Mouse (Mus musculus) granulocyte monocyte progenitor cell, adult 5-6 weeks (primary cell): Measurements from ENCODE around the gene Agtr1a. TPM values are rescaled to one million over a fixed set of nuclear protein-coding genes. Genes with fewer than 3 reads are reported as not detected.

ENCODE experiments used
- ATAC-seq: replicated peaks from 2 replicates; pipeline ENCODE4 v1.8.0; 2016; ENCODE audit warnings: mild to moderate bottlenecking, moderate TSS enrichment, inconsistent platforms; ENCODE audit not compliant: poor library complexity, severe bottlenecking
- total RNA-seq, 2 experiments: library from RNA; stranded (forward) in 1 of 2; stranded (reverse) in 1 of 2; fragments of 200-712, 200-1000 nt in 1 of 2; fragments of >200 nt in 1 of 2; fragmentation: Nextera tagmentation in 1 of 2; gene quantifications; 2 replicates each; pipeline ENCODE4 v1.2.3; 2014 to 2017

Agtr1a gene
- not detected in 2 replicates for total RNA-seq (2014; fragmentation: Nextera tagmentation)
- total RNA-seq (2017), result not detected in 2 replicates

DNA sequence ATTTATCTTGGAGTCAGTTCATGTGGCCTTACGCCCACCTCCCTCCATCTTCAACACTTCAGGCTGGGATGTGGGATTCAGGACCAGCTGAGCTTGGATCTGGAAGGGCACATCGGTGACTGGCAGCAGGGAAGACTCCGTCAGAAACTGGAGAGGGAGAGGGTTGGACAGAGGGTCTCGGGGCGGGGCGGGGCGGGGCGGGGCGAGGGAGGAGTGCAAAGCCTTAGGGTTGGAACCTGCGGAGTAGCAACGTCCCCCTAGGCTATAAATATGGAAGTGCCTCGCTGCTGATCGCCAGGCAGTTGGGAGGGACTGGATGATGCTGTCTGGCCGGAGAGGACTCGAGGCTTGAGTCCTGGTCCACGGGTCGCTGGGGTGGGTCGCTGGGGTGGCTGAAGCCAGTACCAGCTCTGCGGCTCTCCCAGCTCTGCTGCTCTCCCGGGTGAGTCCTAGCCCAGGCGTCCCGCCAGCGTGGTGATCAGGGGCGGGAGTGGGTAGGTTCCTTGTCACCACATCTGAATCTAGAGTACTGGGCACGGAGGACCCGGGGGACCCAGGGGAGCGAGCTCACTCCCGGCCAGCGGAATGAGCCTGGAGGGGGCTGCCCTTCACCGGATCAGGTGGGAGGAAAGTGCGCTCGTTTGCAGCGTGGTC, at the start of gene Agtr1a:
Agtr1a (plus strand) TSS at position 294 of the 654 bp plus-strand sequence.
- peak; percentile 37 for ATAC-seq

DNA sequence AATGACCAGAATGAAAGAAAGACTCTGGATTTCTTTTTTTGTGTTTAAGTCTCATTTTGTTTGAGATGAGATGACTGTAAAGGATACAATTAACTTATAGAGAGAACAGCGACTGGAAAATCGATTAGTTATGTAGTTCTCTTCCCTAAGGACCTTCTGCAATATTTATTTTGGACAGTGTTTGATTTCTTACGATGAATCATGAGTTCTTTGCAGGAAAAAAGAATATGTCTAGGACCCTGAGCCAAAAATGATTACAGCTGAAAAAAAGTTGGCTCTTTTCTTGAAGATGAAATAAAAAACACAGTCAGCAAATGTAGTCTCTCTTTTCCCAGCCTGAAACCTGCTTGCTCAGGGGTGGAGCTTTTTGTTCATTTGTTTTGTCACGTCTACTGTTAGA, 26.0 kb upstream of the Agtr1a start:
- no peak for ATAC-seq

DNA sequence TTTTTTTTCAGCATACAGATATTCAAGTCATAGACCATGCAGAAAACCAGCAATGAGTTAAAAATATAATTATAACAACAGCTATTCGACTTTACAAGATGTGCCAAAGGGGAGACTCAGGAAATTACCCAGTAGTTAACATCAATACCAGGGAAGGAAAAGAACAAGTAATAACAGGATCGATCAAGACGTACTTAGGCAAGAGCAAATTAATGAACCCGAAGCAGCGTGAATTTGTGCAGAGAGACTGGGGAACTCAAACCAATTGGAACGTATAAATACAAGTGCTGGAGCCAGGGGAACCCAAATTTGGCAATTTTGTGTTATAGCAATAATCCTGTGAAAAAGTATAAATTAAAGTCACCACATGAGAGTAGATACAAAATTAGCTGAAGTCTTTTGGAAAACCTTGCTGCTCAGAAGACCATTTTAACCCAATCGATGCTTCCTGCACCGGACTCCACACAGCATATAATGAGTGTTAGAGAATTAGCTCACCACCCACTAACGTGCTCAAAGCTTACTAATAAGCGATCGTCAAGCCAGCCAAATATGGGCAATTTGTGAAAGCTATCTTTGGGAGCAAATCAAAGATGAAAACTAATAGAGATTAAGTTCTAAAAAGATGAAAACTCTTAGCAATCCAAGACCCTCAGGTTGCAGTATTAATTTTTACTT, 11.4 kb upstream of the Agtr1a start:
- no peak for ATAC-seq

DNA sequence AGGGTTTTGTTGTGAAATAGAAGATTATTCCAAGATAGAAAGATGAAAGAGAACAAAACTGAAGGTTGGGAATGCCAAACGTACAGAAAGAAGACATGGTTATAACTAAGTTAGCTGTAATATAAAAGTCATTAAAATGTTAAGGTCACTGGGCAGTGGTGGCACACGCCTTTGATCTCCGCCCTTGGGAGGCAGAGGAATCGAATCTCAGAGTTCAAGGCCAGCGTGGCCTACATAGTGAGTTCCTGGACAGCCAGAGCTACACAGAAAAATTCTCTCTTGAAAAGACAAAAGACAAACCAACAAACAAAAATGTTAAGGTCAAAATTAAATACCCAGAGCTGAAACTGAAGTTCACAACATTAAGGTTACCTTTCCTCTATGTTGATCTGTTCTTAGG, 5.2 kb upstream of the Agtr1a start:
- ATAC-seq, result no peak

DNA sequence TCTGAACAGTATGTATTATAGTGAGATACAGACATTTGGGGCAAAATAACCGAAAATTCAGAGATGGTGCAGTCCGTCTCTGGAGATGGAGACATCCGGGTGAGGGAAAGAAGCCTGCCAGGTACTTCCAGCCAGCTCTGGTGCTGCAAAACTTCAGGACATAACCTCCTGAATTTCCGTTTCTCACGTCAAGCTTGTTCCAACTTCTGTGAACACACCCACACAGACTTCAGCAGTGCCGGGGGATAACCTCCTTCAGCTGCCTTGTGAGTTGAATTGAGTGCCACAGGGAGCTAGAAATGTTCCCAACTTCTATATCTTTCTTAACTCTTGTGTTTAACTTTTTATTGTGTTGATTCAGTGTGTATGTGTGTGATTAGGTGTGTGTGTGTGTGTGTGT, 4.4 kb upstream of the Agtr1a start:
- no peak for ATAC-seq

DNA sequence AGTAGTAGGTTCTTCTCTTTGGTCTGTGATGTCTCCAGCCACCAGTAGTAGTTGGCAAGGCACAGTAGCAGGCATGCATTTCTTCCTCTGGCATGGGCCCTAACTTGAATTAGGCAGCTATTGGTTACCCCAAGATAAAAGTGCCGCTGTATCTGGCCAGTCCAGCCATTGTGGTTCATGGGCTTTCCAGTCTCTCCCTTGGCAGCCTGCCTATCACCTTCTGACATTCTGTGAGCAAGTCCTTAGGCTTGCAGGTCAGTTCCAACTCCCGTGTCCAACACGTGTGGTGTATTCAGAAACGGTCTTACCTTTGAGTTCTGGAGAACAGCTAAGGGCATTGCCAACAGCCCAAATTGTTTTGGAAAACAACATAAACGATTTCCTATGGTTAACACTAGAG, 3.7 kb upstream of the Agtr1a start:
- ATAC-seq, result no peak

DNA sequence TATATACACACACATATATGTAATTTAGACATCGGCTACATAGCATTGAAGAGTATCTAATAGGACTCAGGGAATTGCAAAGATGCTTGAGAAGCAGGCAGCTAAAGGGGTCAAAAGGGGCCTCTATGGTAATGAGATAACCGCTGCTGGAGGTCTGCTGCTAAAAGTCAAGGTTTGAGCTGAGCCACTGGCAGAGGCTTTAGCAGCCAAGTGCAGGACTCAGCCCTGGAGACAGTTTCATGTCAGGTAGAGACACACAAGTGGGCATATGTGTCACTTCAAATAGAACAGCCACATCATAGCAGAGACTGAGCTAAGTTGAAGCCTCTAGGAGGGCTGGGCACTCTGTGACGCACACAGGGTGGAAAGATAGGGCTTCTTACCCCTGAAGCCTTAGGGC, 1.6 kb upstream of the Agtr1a start:
- no peak for ATAC-seq

DNA sequence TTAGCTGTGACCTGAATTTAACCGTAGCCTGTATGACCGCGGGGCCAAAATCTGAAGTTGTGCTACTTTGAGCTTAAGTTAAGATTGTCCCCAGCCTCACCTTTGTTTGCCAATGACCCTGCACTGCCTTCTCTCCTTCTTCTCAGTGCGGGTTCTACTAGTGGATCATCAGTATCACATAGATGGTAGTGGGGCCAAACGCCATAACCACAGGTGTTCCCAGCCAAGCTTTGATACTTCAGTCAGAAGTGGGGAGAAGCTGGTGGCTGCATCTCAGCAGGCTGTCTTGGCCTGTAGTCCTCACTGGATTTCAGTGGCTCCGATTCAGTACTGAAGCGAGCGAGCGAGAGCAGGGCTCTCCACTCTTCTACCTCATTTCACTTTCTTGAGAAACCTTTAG, 672 bp downstream of the Agtr1a start:
- no peak for ATAC-seq

DNA sequence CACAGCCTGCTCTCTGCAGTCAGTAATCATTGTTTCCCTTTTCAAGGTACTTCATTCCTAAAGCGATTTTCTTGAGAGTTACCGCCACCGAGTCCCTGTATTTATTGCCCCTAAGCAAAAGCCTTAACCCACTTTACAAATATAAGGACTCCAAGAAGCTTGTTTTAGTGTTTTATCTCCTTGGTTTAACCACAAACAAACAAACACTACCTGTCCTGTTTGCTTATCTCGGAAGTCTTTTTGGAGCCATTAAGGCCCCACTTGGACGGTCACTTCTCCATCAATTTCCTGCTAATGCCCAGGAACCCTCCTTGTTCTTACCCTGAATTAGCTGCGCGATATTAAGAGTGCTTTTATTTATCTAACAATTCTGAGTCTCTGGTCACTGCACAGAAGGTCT, 1.4 kb downstream of the Agtr1a start:
- no peak for ATAC-seq

DNA sequence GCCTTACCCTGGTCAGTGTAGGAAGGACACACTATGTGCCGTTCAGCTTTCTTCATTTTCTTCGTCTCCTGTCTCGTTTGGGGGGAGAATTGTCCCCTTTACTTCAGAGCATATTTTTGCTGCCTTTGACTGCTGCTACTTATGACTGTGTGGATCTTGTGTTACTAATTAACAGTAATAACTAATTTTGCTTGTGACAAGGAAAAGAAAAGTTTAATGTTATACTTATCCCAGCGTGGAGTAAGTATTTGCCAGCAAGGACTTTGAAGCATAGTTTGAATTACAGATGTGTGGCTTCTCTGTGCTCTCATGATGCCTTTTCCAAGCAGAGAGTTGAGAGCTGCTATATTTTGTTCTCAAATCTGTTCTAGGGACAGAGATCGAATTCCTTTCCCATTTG, 2.3 kb downstream of the Agtr1a start:
- no peak for ATAC-seq

DNA sequence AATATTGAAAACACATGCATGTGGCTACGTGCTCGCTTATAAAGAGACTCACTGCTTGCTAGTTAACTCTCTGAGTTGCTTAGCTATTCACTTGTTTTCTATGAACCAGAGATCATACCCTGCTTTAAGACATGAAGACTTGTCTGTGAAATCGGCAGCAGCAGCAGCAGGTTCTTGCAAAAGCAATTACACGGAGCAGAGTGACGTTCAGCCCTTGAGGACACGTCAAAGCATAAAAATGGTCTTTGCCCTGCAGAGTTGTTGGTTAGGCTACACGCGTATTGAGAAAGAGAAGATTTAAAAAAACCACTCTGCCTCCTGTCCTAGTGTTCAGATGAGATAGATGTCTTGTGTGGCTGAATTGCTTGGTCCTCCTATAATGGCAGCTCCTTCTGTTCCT, 3.7 kb downstream of the Agtr1a start:
- no peak for ATAC-seq

DNA sequence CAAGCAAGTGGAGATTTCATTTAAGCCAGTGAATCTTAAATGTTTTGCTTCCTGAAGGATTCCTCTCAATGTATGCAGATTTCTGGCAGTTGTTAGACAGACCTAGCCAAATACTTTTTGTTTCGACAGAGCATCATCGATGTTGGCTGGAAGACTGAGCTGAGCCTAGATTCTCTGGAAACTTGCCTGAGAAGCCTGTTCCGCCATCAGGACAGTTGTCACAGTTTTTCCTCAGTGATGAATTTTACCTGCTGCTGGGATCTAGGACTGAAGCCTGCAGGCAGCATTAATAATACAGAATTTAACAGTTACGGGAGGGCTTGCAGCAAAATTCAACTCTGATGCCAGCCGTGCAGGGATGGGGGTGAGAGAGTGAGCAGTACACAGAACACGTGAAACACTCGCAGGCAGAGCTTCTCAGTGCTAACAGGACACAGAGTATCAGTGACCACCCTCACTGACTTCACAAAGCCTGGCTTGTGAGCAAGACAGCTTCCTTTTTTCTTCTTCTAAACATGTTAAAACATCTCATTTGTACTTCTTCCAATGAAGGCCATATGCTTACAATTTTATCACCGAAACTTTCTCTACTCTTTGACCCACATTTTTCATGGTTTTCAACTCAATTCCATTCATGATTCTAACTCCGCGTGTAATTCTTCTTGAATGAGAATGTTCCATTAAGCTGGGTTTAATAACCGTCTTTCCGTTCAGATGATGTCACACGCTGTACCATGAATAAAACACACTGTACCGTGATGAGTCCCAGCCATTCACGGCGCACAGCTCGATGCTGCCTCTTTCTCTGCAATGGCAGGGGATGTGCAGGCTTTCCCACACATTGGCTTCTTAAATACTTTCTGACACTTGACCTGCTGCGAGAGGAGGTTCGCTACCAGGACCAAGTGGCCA, 6.0 kb downstream of the Agtr1a start:
- ATAC-seq, result no peak

DNA sequence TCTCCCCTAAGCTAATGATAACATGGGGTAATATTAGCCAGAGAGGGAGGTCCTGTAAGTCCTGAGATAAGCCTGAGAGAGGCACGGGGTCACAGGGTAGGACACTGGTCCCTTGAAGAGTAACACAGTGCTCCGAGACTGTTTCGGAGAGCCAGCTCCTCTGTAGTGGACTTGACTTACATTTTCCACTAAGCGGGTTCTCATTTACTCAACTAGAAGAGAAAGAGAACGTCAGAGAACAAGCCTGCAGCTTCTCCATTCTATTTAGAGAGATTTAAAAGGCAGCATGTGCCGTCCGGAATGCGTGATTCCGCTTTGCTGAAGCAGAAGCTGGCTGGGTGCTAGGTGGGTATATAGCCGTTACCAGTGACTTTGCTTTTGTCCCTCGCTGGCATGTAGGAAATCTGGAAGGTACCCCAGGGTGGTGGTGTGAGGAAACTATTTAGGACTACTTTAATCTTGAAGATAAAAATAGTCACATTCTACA, 9.2 kb downstream of the Agtr1a start:
- no peak for ATAC-seq

DNA sequence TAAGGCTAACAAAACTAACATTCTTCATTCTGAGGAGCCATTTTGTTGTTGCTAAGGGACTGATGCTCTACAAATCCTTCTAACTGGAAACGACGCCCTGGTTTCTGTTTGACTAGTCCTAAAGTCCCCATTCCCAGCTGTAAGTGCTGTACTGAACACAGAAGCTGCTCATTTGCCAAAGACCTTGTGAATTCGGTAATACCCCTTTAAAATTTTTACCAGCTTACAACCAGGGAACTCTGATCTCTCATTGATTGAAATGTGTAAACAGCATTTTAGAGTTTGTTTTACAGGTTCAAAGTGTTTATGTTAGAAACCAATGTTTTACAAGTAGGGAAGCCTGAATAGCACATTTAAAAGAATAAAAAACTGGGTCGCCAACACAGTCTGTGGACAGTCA, 10.6 kb downstream of the Agtr1a start:
- no peak for ATAC-seq

DNA sequence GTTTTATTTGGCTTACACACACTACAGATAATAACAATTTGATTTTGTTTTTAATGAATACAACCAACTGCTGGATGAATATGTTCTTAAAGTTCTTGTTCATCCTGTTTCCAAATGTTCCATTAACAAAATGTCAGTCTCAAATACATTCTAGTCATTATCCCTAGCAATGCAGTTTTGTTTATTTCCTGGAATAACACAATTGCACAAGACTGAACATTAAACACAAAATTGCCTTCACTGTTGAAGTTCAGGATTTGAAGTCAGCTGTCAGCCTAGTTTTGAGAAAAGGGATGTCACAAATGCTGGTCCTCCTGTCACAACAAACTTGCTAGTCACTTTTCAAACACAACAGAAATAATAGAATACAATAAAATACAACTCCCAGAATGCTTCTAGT, 12.1 kb downstream of the Agtr1a start:
- no peak for ATAC-seq

DNA sequence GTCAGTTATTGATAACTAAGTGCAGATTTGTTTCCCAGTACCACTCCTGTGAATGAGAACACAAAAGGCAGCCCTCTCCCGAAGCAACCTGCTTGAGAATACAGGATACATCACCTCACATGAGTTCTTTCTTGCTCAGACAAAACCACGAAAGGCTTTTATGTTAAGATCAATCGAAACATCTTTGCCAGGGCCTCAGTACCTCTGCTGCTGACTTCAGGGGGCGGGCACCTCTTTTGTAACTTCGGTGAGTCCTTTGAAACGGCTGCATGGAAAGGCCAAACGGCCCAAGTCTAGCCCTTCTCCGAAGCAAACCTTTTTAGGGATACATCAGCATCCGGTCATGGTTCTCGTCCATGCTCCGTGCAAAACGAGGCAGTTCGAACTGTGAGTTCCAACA, 15.7 kb downstream of the Agtr1a start:
- ATAC-seq, result no peak

DNA sequence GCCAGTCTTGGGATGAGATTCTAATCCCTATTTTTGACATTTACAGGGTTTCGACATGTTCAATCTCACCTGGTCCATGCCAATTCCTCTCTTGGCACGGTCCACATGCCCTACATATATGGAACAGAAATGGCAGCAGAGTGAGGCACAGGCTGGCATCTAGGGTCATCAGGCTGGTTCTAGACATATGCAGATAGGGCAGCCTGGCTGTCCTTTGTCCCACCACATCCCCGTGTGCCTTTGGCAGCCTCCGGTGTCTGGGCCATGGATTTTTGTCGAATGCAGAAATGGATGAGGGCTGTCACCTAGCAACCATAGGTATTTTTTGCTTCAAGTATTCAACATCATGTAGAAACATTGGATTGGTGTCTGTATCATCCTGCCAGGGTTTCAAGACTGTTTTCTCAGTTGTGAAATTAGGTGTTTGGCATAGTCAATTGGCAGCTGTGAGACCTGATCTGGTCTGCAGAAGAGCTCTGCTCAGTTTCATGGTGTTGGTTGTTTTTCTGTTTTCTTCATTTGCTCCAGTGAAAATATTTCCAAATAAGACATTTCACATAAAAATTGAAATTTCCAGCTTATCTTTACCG, 18.8 kb downstream of the Agtr1a start:
- no peak for ATAC-seq

DNA sequence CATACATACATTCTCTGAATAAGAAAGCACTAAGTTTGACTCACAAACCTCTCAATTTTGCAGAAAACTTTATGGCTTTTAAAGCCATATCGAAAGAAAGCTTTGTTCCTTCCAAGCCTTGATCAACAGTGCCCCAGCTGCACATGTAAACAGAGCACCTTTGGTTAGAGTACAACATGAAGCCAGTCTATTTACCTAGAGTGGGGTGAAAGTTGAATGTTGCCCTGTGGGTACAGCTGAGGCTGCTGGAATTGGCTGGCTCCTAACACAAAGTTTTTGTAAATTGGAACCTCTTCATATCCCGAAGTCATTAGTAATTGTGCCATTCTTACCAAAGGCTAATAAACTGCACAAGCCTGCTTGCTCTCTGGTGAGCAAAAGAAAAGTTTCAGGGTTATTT, 19.7 kb downstream of the Agtr1a start:
- no peak for ATAC-seq

DNA sequence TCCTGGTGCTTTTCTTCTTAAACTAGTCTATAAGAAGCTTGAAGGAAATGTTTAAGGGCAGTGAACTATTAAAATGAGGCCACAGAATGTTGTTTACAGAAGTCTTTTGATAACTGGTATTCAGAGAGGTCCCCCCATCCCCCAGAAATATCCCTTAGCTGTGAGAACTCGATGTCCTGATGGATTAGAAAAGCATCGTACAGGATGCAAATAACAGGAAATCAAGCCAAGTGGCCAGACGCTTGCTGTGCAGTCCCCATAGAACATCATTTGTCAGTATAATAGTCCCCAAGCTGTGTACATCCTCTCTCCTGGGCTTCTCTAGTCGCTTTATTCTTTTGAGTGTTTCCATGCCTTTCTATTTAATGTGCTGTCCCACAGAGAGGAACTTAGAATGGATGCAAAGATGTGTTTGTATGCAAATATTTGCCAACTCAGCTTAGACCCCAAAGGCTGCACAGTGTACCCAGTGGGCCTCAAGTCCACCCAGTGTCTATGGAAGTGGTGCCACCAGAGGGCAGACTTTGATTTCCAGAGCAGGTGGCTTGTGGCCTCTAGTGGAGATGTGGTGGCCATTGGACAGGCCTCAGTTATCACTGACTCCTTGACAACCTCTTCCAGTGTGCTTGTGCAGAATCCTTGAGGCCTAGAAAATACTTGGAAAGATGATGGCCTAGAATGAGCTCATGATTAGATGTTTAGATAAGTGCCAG, 22.4 kb downstream of the Agtr1a start:
- no peak for ATAC-seq

DNA sequence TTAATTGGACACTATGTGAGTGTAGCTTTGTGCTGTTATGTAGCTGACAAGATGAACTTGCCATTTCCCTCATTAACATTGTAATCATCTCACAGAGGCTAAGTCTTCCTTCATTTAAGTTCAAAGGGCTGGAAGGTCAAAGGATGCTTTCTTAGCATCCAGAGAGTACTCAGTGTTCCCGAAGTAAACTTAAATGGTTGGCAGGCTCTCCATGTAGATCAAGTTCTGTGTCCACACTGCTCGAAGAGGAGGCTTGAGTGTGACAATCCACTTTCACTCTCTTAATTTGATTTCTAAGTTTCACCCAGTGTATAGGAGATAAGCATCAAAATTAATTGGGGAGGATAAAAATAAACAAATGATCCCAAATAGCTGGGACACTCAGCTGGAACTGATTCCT, 23.6 kb downstream of the Agtr1a start:
- ATAC-seq, result no peak
